Mouse (Mus musculus) liver, embryonic 14.5 days (tissue): ENCODE measurements around the gene Sestd1.

Experiments
- CTCF ChIP-seq: IDR thresholded peaks from 2 replicates; pipeline ENCODE4 v1.5.1; 2016; ENCODE audit warnings: antibody characterized with exemption, low read depth, control low read depth
- EP300 ChIP-seq: IDR thresholded peaks from 2 replicates; pipeline ENCODE4 v1.6.1; 2016; ENCODE audit warnings: antibody characterized with exemption, low read depth

GRCm38 (mm10) chr2:77157546-77157945, 122.8 kb downstream of the Sestd1 start:
- TF ChIP-seq CTCF = no peak
- TF ChIP-seq EP300 = no peak
